Mouse (Mus musculus): ENCODE results near the gene Dchs2. TPM values are rescaled to one million over a fixed set of nuclear protein-coding genes. Genes with fewer than 3 reads are reported as not detected.

The Dchs2 gene
- polyA plus RNA-seq, 2 experiments: under 0.01 TPM; not detected in 1

DNA sequence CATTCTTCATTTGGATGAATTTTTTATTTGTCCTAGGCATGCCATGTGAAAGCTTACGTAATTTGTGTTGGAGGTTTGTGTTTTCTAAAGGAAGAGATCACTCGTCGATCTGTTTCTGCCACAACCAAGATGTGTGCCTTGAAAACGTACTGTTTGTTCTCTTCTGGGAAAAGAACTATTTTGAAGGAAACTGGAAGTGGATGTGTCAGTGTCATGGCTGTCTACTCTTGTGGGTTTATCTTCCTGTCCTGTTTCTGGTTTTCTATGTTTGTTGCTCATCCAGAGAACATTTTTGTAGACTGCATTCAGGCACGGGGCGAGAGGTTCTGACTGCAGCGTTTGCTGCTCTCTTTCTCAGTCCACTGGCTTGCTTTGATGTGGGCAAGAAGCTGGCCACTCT, 124.2 kb downstream of the Dchs2 start:
- Histone ChIP-seq H3K27ac (no peak overlapping the region), H3K4me3 (ENCODE audit: insufficient read depth in 1 of 2, low read depth in 2 of 2, low read length in 2 of 2) (no peak overlapping the region), H3K4me2 (ENCODE audit: low read depth) (no peak overlapping the region), H3K4me1 (replicated peaks; ENCODE audit: control insufficient read depth in 2 of 2, insufficient read depth in 2 of 2, low read length in 1 of 2) (no peaks in the 10 kb centered on the region), H3K27me3 (ENCODE audit: control insufficient read depth, insufficient read depth, low read length) (no peaks in the 10 kb centered on the region), H3K9me3 (ENCODE audit: control insufficient read depth, low read length) (no peaks in the 10 kb centered on the region), H3K36me3 (replicated peaks; ENCODE audit: control insufficient read depth, insufficient read depth, low read depth) (no peaks in the 10 kb centered on the region), H3K9ac (replicated peaks) (no peak overlapping the region)
- WGBS (ENCODE audit: insufficient replicate concordance): 18% methylated on average over 7 of the region's 7 CpGs
- DNase-seq (ENCODE audit: low read depth in 3 of 3, low spot score in 3 of 3) (no peak), ATAC-seq (ENCODE audit: insufficient read depth) (no peak)
- TF ChIP-seq CTCF (IDR thresholded peaks at IDR 0.05; ENCODE audit: low read depth) (no peak), EP300 (IDR thresholded peaks at IDR 0.05; ENCODE audit: low read depth) (no peak)

DNA sequence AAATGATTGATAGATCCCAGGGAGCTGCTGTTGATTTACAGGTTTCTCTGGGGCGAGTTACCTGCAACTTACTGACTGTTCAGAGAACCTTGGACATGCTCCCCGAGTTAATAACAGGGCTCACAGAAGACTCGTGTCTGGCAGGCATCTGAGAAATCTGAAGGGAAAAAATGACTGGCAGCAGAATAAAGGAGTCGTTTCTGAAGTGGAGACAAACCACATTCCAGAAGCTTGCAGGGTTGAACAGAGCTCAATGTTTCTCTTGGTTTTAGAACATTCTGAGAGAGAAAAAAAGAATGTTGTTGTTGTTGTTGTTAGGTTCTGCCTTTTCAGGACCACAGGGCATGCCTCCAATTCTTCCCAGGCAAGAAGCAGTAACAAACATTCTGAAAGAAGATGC, 131.7 kb downstream of the Dchs2 start:
- Histone ChIP-seq H3K4me2 (ENCODE audit: low read depth) (no peak overlapping the region), H3K4me1 (replicated peaks; ENCODE audit: control insufficient read depth in 2 of 2, insufficient read depth in 2 of 2, low read length in 1 of 2) (no peaks in the 10 kb centered on the region), H3K9me3 (ENCODE audit: control insufficient read depth, low read length) (no peaks in the 10 kb centered on the region), H3K27me3 (ENCODE audit: control insufficient read depth, insufficient read depth, low read length) (no peaks in the 10 kb centered on the region), H3K36me3 (replicated peaks; ENCODE audit: control insufficient read depth, insufficient read depth, low read depth) (no peaks in the 10 kb centered on the region), H3K4me3 (ENCODE audit: insufficient read depth in 1 of 2, low read depth in 2 of 2, low read length in 2 of 2) (no peak overlapping the region), H3K27ac (no peak overlapping the region), H3K9ac (replicated peaks) (no peak overlapping the region)
- no peak for ATAC-seq (ENCODE audit: insufficient read depth)
- WGBS (ENCODE audit: insufficient replicate concordance): 46% methylated on average over 4 of the region's 4 CpGs
- DNase-seq (ENCODE audit: low read depth in 3 of 3, low spot score in 3 of 3): no peak
- TF ChIP-seq EP300 (IDR thresholded peaks at IDR 0.05; ENCODE audit: low read depth) (no peak), CTCF (IDR thresholded peaks at IDR 0.05; ENCODE audit: low read depth) (no peak)

DNA sequence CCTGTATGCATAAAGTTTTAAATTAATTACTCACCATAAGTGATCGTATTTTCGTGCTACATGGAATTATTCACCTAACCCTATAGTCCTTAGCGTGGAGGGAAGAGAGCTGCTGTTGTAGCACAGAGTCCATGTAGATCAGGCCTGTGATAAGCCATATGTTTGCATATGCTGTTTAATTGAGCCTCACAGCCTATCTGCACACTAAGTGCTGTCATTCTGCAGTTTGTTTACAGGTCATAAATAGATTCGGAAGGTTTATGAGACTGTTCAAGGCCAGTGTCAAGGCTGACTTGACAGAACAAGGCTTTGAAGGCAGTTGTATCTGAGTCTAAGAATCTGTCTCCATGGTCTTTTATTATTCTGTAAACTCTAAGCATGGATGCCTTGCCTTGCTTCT, 138.3 kb downstream of the Dchs2 start:
- Histone ChIP-seq H3K4me2 (ENCODE audit: low read depth) (no peak overlapping the region), H3K27me3 (ENCODE audit: control insufficient read depth, insufficient read depth, low read length) (no peaks in the 10 kb centered on the region), H3K4me1 (replicated peaks; ENCODE audit: control insufficient read depth in 2 of 2, insufficient read depth in 2 of 2, low read length in 1 of 2) (no peaks in the 10 kb centered on the region), H3K4me3 (ENCODE audit: insufficient read depth in 1 of 2, low read depth in 2 of 2, low read length in 2 of 2) (no peak overlapping the region), H3K9me3 (ENCODE audit: control insufficient read depth, low read length) (no peaks in the 10 kb centered on the region), H3K27ac (no peak overlapping the region), H3K36me3 (replicated peaks; ENCODE audit: control insufficient read depth, insufficient read depth, low read depth) (no peaks in the 10 kb centered on the region), H3K9ac (replicated peaks) (no peak overlapping the region)
- DNase-seq (ENCODE audit: low read depth in 3 of 3, low spot score in 3 of 3) (no peak), ATAC-seq (ENCODE audit: insufficient read depth) (no peak)
- 67% methylated on average over 4 of the region's 4 CpGs for WGBS (ENCODE audit: insufficient replicate concordance)
- TF ChIP-seq CTCF (IDR thresholded peaks at IDR 0.05; ENCODE audit: low read depth) (no peak), EP300 (IDR thresholded peaks at IDR 0.05; ENCODE audit: low read depth) (no peak)

DNA sequence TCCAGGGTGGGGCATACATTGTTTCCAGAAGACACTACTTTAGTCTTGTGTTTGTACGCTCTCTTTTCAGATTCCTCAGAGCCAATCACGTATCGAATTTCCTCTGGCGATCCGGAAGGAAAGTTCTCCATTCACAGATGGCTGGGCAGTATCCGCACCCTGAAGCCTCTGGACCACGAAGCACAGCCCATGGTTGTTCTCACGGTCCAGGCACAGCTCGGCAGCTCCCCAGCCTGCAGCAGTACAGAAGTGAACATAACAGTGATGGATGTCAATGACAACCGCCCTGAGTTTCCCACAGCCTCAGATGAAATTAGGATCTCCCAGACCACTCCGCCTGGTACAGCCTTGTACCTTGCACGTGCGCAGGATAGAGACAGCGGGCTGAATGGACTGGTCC, 142.5 kb downstream of the Dchs2 start:
- no peak overlapping the region for H3K9ac ChIP-seq (replicated peaks)
- no peak for DNase-seq (ENCODE audit: low read depth in 3 of 3, low spot score in 3 of 3)
- H3K4me2 ChIP-seq (ENCODE audit: low read depth): no peak overlapping the region
- no peak overlapping the region for H3K27ac ChIP-seq
- no peaks in the 10 kb centered on the region for H3K9me3 ChIP-seq (ENCODE audit: control insufficient read depth, low read length)
- no peaks in the 10 kb centered on the region for H3K27me3 ChIP-seq (ENCODE audit: control insufficient read depth, insufficient read depth, low read length)
- TF ChIP-seq EP300 (IDR thresholded peaks at IDR 0.05; ENCODE audit: low read depth) (no peak), CTCF (IDR thresholded peaks at IDR 0.05; ENCODE audit: low read depth) (no peak)
- H3K4me1 ChIP-seq (replicated peaks; ENCODE audit: control insufficient read depth in 2 of 2, insufficient read depth in 2 of 2, low read length in 1 of 2): no peaks in the 10 kb centered on the region
- 73% methylated on average over 14 of the region's 14 CpGs for WGBS (ENCODE audit: insufficient replicate concordance)
- H3K36me3 ChIP-seq (replicated peaks; ENCODE audit: control insufficient read depth, insufficient read depth, low read depth): no peaks in the 10 kb centered on the region
- no peak overlapping the region for H3K4me3 ChIP-seq (ENCODE audit: insufficient read depth in 1 of 2, low read depth in 2 of 2, low read length in 2 of 2)
- ATAC-seq (ENCODE audit: insufficient read depth): no peak

DNA sequence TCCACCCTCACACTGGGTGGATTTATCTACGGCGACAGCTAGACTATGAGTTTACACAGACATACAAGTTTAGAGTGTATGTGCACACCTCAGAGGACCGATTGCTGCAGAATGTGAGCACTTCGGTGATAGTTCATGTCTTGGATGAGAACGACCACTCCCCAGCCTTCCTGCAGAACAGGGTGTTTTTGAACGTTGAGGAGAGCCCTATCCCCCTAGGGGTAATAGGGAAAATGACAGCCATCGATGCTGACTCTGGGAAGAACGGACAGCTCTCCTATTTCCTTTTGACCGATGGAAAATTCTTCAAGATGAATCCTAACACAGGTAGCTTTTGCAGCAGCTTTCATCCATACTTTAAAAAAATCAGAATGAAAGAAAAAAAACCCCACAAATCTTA, 143.2 kb downstream of the Dchs2 start:
- Histone ChIP-seq H3K36me3 (replicated peaks; ENCODE audit: control insufficient read depth, insufficient read depth, low read depth) (no peaks in the 10 kb centered on the region), H3K4me2 (ENCODE audit: low read depth) (no peak overlapping the region), H3K9ac (replicated peaks) (no peak overlapping the region), H3K27ac (no peak overlapping the region), H3K4me3 (ENCODE audit: insufficient read depth in 1 of 2, low read depth in 2 of 2, low read length in 2 of 2) (no peak overlapping the region), H3K9me3 (ENCODE audit: control insufficient read depth, low read length) (no peaks in the 10 kb centered on the region), H3K4me1 (replicated peaks; ENCODE audit: control insufficient read depth in 2 of 2, insufficient read depth in 2 of 2, low read length in 1 of 2) (no peaks in the 10 kb centered on the region), H3K27me3 (ENCODE audit: control insufficient read depth, insufficient read depth, low read length) (no peaks in the 10 kb centered on the region)
- no peak for TF ChIP-seq CTCF (IDR thresholded peaks at IDR 0.05; ENCODE audit: low read depth)
- no peak for TF ChIP-seq EP300 (IDR thresholded peaks at IDR 0.05; ENCODE audit: low read depth)
- ATAC-seq (ENCODE audit: insufficient read depth) (no peak), DNase-seq (ENCODE audit: low read depth in 3 of 3, low spot score in 3 of 3) (no peak)
- WGBS (ENCODE audit: insufficient replicate concordance): 51% methylated on average over 9 of the region's 9 CpGs

Measured in liver, embryonic 14.5 days (tissue).